Mouse (Mus musculus) liver, postnatal 0 days (tissue): ENCODE measurements at regions not wholly inside any gene's neighbourhood (a gene's known extent, or its start where the extent isn't known, plus 50 kb on each side); places are given as distances from the start of the nearest gene placed in this dataset.

Experiments
- CTCF ChIP-seq: sonication (generic); IDR thresholded peaks from 2 replicates; pipeline ENCODE4 v1.5.1; 2016; ENCODE audit warnings: antibody characterized with exemption, low read depth
- EP300 ChIP-seq: IDR thresholded peaks from 2 replicates; pipeline ENCODE4 v1.6.1; 2016; ENCODE audit warnings: antibody characterized with exemption, low read depth, mild to moderate bottlenecking

DNA sequence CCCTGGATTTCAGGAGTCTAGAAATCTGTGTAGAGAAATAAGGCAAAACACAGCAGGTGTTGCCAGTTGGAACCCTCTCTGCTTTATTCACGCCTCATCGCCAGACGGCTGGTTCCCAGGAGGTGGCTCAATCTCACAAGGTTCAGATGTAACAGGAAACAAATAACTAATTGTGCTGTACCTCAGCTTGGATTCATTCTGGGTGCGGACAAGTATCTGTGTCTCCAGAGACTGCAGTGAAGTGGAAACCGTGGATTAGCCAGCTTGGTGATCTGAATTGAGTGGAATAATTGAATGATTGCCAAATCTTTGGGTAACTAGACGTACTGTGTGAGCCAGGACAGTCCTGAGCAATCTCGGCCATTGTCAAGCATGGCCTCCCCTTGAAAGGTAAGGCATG lies 145.4 kb upstream of the Nr4a3 start:
- TF ChIP-seq CTCF (no peak), EP300 (no peak)
